Mouse (Mus musculus) hindbrain, embryonic 10.5 days (tissue): ENCODE data around the gene Ankrd11. TPM values are rescaled to one million over a fixed set of nuclear protein-coding genes. Genes with fewer than 3 reads are reported as not detected.
A peak's percentile ranks its signal among the peaks of the same experiment; 100 is the strongest.

Experiments used
- DNase-seq: peaks from one replicate; pipeline ENCODE4 v3.0.0-alpha.2; 2017; ENCODE audit warnings: low spot score
- H3K27ac ChIP-seq: fragments of 300-500 bp; sonication (generic); 2 replicates; pipeline ENCODE4 v1.5.1; 2016; ENCODE audit warnings: mild to moderate bottlenecking, moderate library complexity
- H3K27me3 ChIP-seq: fragments of 300-500 bp; sonication (generic); 2 replicates; pipeline ENCODE4 v1.6.1; 2016; ENCODE audit warnings: mild to moderate bottlenecking; ENCODE audit not compliant: poor library complexity, insufficient read depth, severe bottlenecking
- H3K36me3 ChIP-seq: fragments of 300-500 bp; sonication (generic); 2 replicates; pipeline ENCODE4 v1.6.1; 2016; ENCODE audit warnings: mild to moderate bottlenecking, moderate library complexity
- H3K4me1 ChIP-seq: fragments of 300-500 bp; sonication (generic); replicated peaks from 2 replicates; pipeline ENCODE4 v1.6.1; 2016; ENCODE audit warnings: mild to moderate bottlenecking
- H3K4me3 ChIP-seq: fragments of 300-500 bp; sonication (generic); 2 replicates; pipeline ENCODE4 v1.5.1; 2016; ENCODE audit warnings: mild to moderate bottlenecking, moderate library complexity
- H3K9me3 ChIP-seq: fragments of 300-500 bp; sonication (generic); 2 replicates; pipeline ENCODE4 v1.6.1; 2016; ENCODE audit warnings: mild to moderate bottlenecking, moderate library complexity
- WGBS: fragments of 180-500 bp; shearing (Covaris S2); methylation state at CpG from one replicate; pipeline ENCODE4 v1.1.7; 2016; 5-methylcytosine and 5-hydroxymethylcytosine counted together
- polyA plus RNA-seq: library from polyadenylated mRNA; unstranded; fragments of >200 nt; fragmentation: Nextera tagmentation; extraction: Ambion mirVana; gene quantifications from 2 replicates; pipeline ENCODE4 v1.2.1, GENCODE M21; 2016

The Ankrd11 gene
- polyA plus RNA-seq, 1 experiment from 2014 or later: 31.4 TPM

GRCm38 (mm10) chr8:122904496-122904895 is 137.6 kb downstream of the Ankrd11 start:
- H3K36me3 ChIP-seq: peaks cover 55% of the 10 kb centered on the region
- no peak overlapping the region for H3K4me3 ChIP-seq
- WGBS: 84% methylated on average over 11 of the region's 11 CpGs
- H3K27me3 ChIP-seq: no peaks in the 10 kb centered on the region
- H3K27ac ChIP-seq: no peak overlapping the region; the same call in 1 of the 2 replicates
- peaks cover 40% of the 10 kb centered on the region for H3K4me1 ChIP-seq
- no peak for DNase-seq
- no peaks in the 10 kb centered on the region for H3K9me3 ChIP-seq

- DNase-seq: peak; percentile 35
Measured at GRCm38 (mm10) chr8:122903002-122903401, 139.1 kb downstream of the Ankrd11 start.

GRCm38 (mm10) chr8:122902581-122902980 is 139.5 kb downstream of the Ankrd11 start:
- Histone ChIP-seq H3K36me3 (peaks cover 59% of the 10 kb centered on the region), H3K27me3 (no peaks in the 10 kb centered on the region), H3K9me3 (no peaks in the 10 kb centered on the region), H3K4me1 (peaks cover 39% of the 10 kb centered on the region), H3K4me3 (no peak overlapping the region), H3K27ac (peak overlapping the region; percentile 23; the same call in 1 of the 2 replicates)
- DNase-seq: no peak
- WGBS: 53% methylated on average over 3 of the region's 3 CpGs

More at GRCm38 (mm10) chr8:122903002-122903401, 139.1 kb downstream of the Ankrd11 start:
- Histone ChIP-seq H3K4me3 (no peak overlapping the region), H3K4me1 (peaks cover 39% of the 10 kb centered on the region), H3K36me3 (peaks cover 59% of the 10 kb centered on the region), H3K9me3 (no peaks in the 10 kb centered on the region), H3K27me3 (no peaks in the 10 kb centered on the region), H3K27ac (peak overlapping the region; percentile 23; the same call in 1 of the 2 replicates)
- 25% methylated on average over 5 of the region's 5 CpGs for WGBS

- Histone ChIP-seq H3K4me3 (no peak overlapping the region), H3K36me3 (peaks cover 59% of the 10 kb centered on the region), H3K27me3 (no peaks in the 10 kb centered on the region), H3K4me1 (peaks cover 39% of the 10 kb centered on the region), H3K9me3 (no peaks in the 10 kb centered on the region), H3K27ac (0 out of 2 replicates have a peak overlapping the region, but pooled peaks have one; percentile 23)
- WGBS: 87% methylated on average over 8 of the region's 8 CpGs
- no peak for DNase-seq
Measured at GRCm38 (mm10) chr8:122901892-122902515, 140.1 kb downstream of the Ankrd11 start.

GRCm38 (mm10) chr8:122901476-122901875 is 140.6 kb downstream of the Ankrd11 start:
- Histone ChIP-seq H3K4me1 (peaks cover 38% of the 10 kb centered on the region), H3K9me3 (no peaks in the 10 kb centered on the region), H3K27me3 (no peaks in the 10 kb centered on the region), H3K36me3 (peaks cover 61% of the 10 kb centered on the region), H3K27ac (no peak overlapping the region), H3K4me3 (no peak overlapping the region)
- no peak for DNase-seq
- WGBS: 94% methylated on average over 7 of the region's 7 CpGs

GRCm38 (mm10) chr8:122899085-122899484 is 143.0 kb downstream of the Ankrd11 start:
- H3K36me3 ChIP-seq: peaks cover 77% of the 10 kb centered on the region
- no peak overlapping the region for H3K4me3 ChIP-seq
- H3K4me1 ChIP-seq: peaks cover 22% of the 10 kb centered on the region
- no peaks in the 10 kb centered on the region for H3K9me3 ChIP-seq
- DNase-seq: no peak
- WGBS: 82% methylated on average over 5 of the region's 5 CpGs
- H3K27me3 ChIP-seq: no peaks in the 10 kb centered on the region
- H3K27ac ChIP-seq: no peak overlapping the region

- DNase-seq: no peak
- Histone ChIP-seq H3K4me3 (no peak overlapping the region), H3K27ac (no peak overlapping the region), H3K4me1 (peaks cover 16% of the 10 kb centered on the region), H3K36me3 (peaks cover 83% of the 10 kb centered on the region), H3K27me3 (no peaks in the 10 kb centered on the region), H3K9me3 (no peaks in the 10 kb centered on the region)
- WGBS: 97% methylated on average over 12 of the region's 12 CpGs
Measured at GRCm38 (mm10) chr8:122898473-122898872, 143.6 kb downstream of the Ankrd11 start.

- WGBS: 88% methylated on average over 4 of the region's 4 CpGs
- H3K27me3 ChIP-seq: no peaks in the 10 kb centered on the region
Measured at GRCm38 (mm10) chr8:122898018-122898417, 144.1 kb downstream of the Ankrd11 start.

GRCm38 (mm10) chr8:122897200-122897599 is 144.9 kb downstream of the Ankrd11 start:
- DNase-seq: no peak
- WGBS: 93% methylated on average over 8 of the region's 8 CpGs
- H3K27ac ChIP-seq: no peak overlapping the region
- peaks cover 3% of the 10 kb centered on the region; the same call in 1 of the 2 replicates for H3K4me1 ChIP-seq
- no peaks in the 10 kb centered on the region for H3K9me3 ChIP-seq
- H3K27me3 ChIP-seq: no peaks in the 10 kb centered on the region
- H3K4me3 ChIP-seq: no peak overlapping the region
- H3K36me3 ChIP-seq: peaks cover 90% of the 10 kb centered on the region

More at GRCm38 (mm10) chr8:122898018-122898417, 144.1 kb downstream of the Ankrd11 start:
- Histone ChIP-seq H3K27ac (no peak overlapping the region), H3K4me1 (peaks cover 11% of the 10 kb centered on the region), H3K36me3 (peaks cover 88% of the 10 kb centered on the region), H3K9me3 (no peaks in the 10 kb centered on the region), H3K4me3 (no peak overlapping the region)
- no peak for DNase-seq

GRCm38 (mm10) chr8:122896317-122896716 is 145.8 kb downstream of the Ankrd11 start:
- Histone ChIP-seq H3K36me3 (peaks cover 97% of the 10 kb centered on the region), H3K27me3 (no peaks in the 10 kb centered on the region), H3K27ac (no peak overlapping the region), H3K9me3 (no peaks in the 10 kb centered on the region), H3K4me3 (no peak overlapping the region), H3K4me1 (no peaks in the 10 kb centered on the region)
- WGBS: 96% methylated on average over 11 of the region's 11 CpGs
- no peak for DNase-seq

GRCm38 (mm10) chr8:122893451-122893850 is 148.6 kb downstream of the Ankrd11 start:
- H3K9me3 ChIP-seq: no peaks in the 10 kb centered on the region
- no peak for DNase-seq
- H3K4me1 ChIP-seq: no peaks in the 10 kb centered on the region
- H3K36me3 ChIP-seq: peaks cover 100% of the 10 kb centered on the region
- no peak overlapping the region for H3K4me3 ChIP-seq
- no peak overlapping the region for H3K27ac ChIP-seq
- WGBS: 94% methylated on average over 12 of the region's 12 CpGs
- H3K27me3 ChIP-seq: no peaks in the 10 kb centered on the region

GRCm38 (mm10) chr8:122891440-122891839 is 150.6 kb downstream of the Ankrd11 start:
- 90% methylated on average over 12 of the region's 12 CpGs for WGBS

GRCm38 (mm10) chr8:122883671-122884070 is 158.4 kb downstream of the Ankrd11 start:
- Histone ChIP-seq H3K9me3 (no peaks in the 10 kb centered on the region), H3K27ac (no peak overlapping the region), H3K36me3 (peaks cover 78% of the 10 kb centered on the region), H3K4me1 (peaks cover 18% of the 10 kb centered on the region), H3K4me3 (no peak overlapping the region), H3K27me3 (no peaks in the 10 kb centered on the region)
- no peak for DNase-seq
- WGBS: 87% methylated on average over 10 of the region's 10 CpGs

More at GRCm38 (mm10) chr8:122891440-122891839, 150.6 kb downstream of the Ankrd11 start:
- peaks cover 100% of the 10 kb centered on the region for H3K36me3 ChIP-seq
- H3K4me3 ChIP-seq: no peak overlapping the region
- DNase-seq: no peak
- H3K27ac ChIP-seq: no peak overlapping the region
- H3K9me3 ChIP-seq: no peaks in the 10 kb centered on the region
- no peaks in the 10 kb centered on the region for H3K4me1 ChIP-seq
- H3K27me3 ChIP-seq: no peaks in the 10 kb centered on the region
